Mouse (Mus musculus) kidney, postnatal 4 days (tissue): Measurements from ENCODE around the gene Il23a.
"Not testable (repeated sequence)": the region's sequence is repeated elsewhere in the genome, so short reads cannot be mapped to it uniquely, and the experiment has no call there.

Source experiments
- DNase-seq, 2 experiments: peaks; one replicate each; pipeline ENCODE4 v3.0.0; 2021; ENCODE audit warnings: mixed read lengths in 2 of 2

The Il23a gene

DNA sequence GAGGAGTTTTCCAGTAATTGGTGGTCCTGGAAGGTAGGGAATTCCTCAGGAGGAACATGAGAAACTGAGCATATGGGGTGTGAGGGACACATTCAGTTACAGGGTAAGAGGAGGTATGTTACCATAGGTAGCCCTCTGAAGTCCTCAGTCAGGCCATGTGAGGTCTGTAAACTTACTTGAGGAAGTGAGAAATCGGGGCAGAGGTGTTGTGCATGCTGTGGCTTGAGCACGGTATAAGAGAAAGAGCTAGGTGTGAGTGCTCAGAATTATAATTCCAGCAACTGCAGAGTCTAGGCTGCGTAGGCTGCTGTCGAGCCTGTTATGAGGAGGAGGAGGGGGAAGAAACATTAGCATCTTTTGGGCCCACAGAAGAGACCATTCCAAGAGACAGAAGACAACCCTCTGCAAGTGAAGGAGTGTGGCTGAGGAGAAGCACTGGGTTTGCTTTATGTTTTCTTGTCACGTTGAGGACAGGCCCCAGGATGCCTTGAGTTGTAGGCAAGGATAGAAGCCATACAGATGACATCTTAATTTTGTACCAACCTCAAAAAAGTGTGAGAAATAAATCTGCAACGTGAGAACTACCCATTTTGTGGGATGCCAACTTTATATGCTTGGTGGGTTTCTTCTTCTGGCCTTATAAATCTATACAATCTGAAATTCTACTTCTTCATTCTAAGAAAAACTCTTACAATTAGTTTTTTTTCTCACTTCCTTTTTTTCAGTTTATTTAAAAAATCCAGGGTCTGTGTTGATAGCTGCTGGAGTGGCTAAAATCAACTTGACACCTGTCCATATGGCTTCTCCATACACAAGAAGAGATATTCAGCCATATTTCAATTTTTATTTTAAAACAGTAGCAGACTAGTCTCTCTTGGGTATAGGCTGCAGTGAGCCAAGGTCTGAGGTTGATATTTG, 34.9 kb downstream of the Il23a start:
- DNase-seq: no peak

DNA sequence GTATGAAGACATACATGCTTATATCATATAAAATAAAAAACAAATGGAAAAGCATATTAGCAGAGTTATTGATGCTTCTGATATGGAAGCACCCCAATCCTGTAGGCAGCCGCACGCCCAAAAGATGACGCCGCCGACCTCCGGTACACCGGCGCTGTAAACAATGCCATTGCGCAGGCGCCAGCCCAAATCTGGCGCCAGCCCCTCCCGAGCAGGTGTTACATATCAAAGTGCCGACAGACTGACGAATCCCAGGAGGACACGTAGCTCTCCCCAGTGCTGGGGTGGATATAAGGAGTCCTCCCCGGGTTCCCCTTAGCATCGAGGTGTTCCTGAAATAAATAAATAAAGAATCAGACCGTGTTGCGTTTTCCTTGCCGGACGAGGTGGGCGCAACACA, 36.3 kb downstream of the Il23a start:
- no peak for DNase-seq

DNA sequence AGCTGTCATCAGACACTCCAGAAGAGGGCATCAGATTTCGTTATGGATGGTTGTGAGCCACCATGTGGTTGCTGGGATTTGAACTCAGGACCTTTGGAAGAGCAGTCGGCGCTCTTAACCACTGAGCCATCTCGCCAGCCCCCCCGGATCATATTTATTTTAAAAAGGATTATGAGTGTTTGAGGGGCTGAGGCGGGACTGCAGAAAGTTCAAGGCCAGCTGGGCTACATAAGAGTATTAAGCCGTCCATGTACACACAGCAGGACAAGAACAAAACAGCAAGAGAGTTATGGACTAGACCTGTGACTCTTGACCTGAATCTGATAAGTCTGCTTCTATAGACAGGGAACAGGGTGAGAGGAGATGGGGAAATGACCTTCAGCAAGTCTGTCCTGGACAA, 38.2 kb downstream of the Il23a start:
- DNase-seq: not testable (repeated sequence)

DNA sequence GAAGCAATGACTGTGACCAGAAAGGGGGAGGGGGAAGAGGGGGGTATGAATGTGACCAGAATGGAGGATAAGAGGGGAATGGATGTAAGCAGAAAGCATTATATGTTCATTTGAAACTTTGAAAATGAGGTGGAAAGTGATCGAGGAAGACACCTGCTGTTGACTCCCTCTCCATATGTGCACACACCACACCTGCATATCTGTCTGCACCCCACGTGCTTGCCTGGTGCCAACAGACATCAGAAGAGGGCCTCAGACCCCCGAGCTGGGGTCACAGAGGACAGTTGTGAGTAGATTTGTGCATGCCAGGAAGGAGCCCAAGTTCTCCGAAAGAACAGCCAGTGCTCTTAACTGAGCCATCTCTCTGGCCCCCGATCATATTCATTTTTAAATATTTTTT, 38.6 kb downstream of the Il23a start:
- no peak for DNase-seq

DNA sequence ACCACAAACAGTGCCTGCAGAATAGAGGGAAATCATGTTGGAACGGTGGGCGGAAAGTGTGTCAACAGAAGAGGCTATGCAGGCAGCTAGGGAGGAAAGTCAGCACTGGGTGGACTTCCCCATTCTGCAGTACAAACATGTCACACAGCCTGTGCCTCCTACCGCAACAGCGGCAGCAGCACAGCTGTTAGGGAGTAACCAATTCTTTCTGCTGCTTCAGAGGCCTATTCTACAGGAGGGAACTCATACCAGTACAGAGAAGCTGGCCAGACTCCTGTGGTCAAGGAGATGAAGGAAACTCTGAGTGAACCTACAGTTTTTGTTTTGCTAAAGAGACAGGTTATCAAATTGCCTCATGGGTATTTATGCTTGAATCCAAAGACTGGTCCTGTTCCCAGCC, 39.6 kb downstream of the Il23a start:
- no peak for DNase-seq

DNA sequence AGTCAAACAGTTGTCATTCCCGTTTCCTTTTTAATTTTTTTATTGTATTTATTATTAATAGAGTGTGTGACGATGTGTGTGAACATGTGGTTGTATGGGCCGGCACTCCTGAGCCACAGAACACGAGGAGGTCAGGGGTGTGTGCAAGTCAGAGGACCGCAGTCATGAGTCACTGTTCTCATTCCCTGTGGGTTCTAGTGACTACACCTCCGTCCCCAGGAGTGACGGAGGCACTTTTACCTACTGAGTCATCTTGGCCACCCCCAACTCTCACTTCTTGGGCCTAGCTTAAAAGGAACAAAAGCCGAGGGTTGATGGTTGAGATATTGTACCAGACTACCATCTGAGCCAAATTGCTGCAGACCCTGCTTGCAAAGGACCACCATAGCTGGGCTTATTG, 42.2 kb downstream of the Il23a start:
- DNase-seq: no peak

DNA sequence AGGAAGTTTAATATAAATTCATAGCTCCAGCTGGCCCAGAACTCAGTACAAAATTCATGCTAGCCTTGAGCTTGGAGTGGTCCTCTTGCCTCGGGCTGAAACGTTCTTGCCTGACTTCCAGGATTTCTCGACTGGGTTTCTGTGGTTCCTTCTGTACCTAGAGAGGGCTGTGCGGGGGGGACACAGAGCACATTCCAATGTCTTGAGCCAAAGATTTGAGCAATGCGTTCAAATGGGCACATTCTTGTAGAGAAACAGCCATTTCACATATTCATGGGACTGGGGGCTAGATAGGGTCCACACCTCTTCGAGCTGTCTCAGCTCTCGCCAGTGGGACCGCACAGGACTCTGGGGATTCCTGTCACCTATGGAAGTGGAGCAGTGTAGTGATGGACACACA, 42.6 kb downstream of the Il23a start:
- DNase-seq: no peak

DNA sequence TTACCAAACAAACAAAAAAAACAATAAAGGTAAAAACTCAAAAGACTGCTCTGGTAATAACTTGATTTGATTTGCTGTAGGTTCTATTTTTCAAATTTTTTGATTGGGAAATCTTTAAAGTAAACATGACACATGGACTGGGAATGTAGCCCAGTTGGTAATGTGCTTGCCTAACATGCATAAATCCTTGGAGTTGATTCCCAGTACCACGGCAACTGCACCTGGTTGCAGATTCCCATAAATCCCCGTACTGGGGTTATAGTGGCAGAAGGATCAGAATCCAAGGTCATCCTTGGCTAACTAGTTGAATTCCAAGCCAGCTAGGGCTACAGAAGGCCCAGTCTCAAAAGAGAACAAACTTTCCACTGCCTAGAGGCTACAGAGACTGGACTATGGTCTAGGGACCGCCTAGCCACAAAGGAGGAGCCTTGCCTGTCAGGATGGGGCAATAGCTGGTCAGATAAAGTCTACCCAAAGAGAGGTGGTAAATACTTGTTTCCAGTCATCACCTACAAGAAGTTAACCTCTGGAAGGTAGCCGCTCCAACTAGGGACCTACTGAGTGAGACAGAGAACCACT, 44.8 kb downstream of the Il23a start, which contains the start of gene Apon:
Gene Apon (plus strand): TSS at position 420 of the 579 bp plus-strand sequence.
- no peak for DNase-seq

DNA sequence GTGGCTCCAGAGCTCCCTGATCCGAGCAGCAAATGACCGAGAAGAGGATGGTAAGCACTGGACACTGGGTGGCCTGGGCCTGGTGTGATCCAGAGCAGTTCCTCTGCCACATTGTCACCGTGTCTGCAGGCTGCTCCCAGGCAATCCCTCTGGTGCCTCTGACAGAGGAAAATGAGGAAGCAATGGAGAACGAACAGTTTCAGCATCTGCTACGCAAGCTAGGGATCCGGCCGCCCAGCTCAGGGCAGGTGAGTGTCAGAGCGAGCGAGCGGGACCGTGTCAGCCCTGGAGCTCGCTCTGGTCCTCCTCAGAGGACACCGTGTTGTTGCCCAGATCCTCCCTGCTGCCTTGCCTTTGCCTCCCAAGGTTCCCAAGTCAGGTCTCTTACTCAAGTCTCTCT, 48.0 kb downstream of the Il23a start:
- DNase-seq: no peak

DNA sequence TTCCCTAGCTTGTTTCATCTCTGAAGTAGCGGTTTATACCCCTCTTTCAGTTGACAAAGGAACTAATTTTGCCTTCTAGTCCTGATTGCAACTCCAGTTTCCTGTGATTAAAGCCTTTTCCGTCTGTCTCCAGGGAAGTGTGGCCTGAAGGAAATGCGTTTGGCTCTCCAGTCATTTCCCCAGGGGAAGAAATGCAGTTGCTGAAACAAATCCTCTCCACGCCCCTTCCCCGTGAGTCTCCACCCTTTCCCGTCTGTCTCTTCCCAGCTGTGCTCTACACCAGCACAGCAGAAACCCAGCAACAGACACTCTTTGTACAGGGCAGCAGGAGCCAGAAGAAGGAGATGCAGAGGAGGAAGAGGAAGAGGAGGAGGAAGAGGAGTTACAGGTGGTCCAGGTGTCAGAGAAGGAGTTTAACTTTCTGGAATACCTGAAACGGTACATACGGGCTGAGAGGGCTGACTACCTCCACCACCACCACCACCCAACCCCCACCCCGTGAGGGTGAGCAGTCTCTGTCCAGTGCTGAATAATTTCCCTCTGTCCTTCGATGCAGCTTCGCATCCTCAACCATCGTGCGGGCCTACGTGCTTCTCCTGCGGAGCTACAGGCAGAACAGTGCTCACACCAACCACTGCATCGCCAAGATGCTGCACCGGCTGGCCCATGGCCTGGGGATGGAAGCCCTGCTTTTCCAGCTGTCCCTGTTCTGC, 51.4 kb downstream of the Il23a start:
- peak; percentile 53 to 65 for DNase-seq
